ENCODE assay signal across 8 mouse cellular contexts in genomic region chr13:37453203-37453602, GRCm38 (mm10).
DNase-seq lines count a peak whose midpoint lies in the region; ATAC-seq and TF ChIP-seq lines count a peak whose summit lies in the region.

No protein-coding gene starts in this region.

- peak; percentile 97 for TF ChIP-seq EP300 in heart, adult 2 months (IDR thresholded peaks at IDR 0.05; ENCODE audit: insufficient read depth, low read depth, low read length)

- TF ChIP-seq CTCF in heart, adult 2 months (IDR thresholded peaks at IDR 0.05), result no peak; the same call in 1 of the 2 replicates
- peak; percentile 99 for TF ChIP-seq CTCF in kidney, adult 2 months (conservative IDR thresholded peaks at IDR 0.05; ENCODE audit: insufficient read depth, insufficient read length, low read depth, low read length)

- H3K79me2 ChIP-seq in heart, adult 2 months (replicated peaks; ENCODE audit: control insufficient read depth, insufficient read depth, low read length), result no peaks in the 10 kb centered on the region

- peaks cover 9% of the 10 kb centered on the region; the same call in 1 of the 2 replicates for H3K27me3 ChIP-seq in embryonic facial prominence, embryonic 10.5 days (replicated peaks; ENCODE audit: low read depth, poor library complexity, severe bottlenecking)
- H3K27me3 ChIP-seq in heart, adult 2 months (ENCODE audit: control insufficient read depth, insufficient read depth, low read length), result no peaks in the 10 kb centered on the region
- H3K27me3 ChIP-seq in kidney, adult 2 months (replicated peaks; ENCODE audit: control insufficient read depth, insufficient read depth, low read length), result no peaks in the 10 kb centered on the region
- no peaks in the 10 kb centered on the region for H3K27me3 ChIP-seq in limb, embryonic 13.5 days
- H3K27me3 ChIP-seq in midbrain, embryonic 15.5 days (replicated peaks), result 0 out of 2 replicates have a peak, but pooled peaks cover 6% of the 10 kb centered on the region

- peak; percentile 30; the same call in 1 of the 2 replicates for ATAC-seq in limb, embryonic 13.5 days (ENCODE audit: low FRiP score, low read depth)
- ATAC-seq in midbrain, embryonic 15.5 days (replicated peaks), result peak; percentile 58

- H3K4me1 ChIP-seq in embryonic facial prominence, embryonic 10.5 days, result peaks cover 36% of the 10 kb centered on the region
- H3K4me1 ChIP-seq in heart, adult 2 months (ENCODE audit: control insufficient read depth, insufficient read depth, low read length), result peaks cover 24% of the 10 kb centered on the region
- H3K4me1 ChIP-seq in kidney, adult 2 months (ENCODE audit: control insufficient read depth, insufficient read depth, low read length), result peaks cover 15% of the 10 kb centered on the region
- H3K4me1 ChIP-seq in limb, embryonic 13.5 days, result peaks cover 42% of the 10 kb centered on the region
- peaks cover 25% of the 10 kb centered on the region for H3K4me1 ChIP-seq in midbrain, embryonic 15.5 days

- peak overlapping the region; percentile 61 for H3K27ac ChIP-seq in embryonic facial prominence, embryonic 10.5 days (replicated peaks)
- H3K27ac ChIP-seq in heart, adult 2 months, result peak overlapping the region; percentile 80
- H3K27ac ChIP-seq in kidney, adult 2 months (ENCODE audit: insufficient read depth, low read depth, low read length), result no peak overlapping the region
- H3K27ac ChIP-seq in limb, embryonic 13.5 days, result no peak overlapping the region
- no peak overlapping the region for H3K27ac ChIP-seq in midbrain, embryonic 15.5 days

- H3K9ac ChIP-seq in heart, adult 2 months (ENCODE audit: low read depth, low read length), result peak overlapping the region; percentile 57
- no peak overlapping the region for H3K9ac ChIP-seq in limb, embryonic 13.5 days
- peak overlapping the region; percentile 4; the same call in 1 of the 2 replicates for H3K9ac ChIP-seq in midbrain, embryonic 15.5 days

- H3K4me2 ChIP-seq in limb, embryonic 13.5 days (replicated peaks), result peak overlapping the region; percentile 68
- H3K4me2 ChIP-seq in midbrain, embryonic 15.5 days, result peak overlapping the region; percentile 50

- peak overlapping the region; percentile 55 for H3K4me3 ChIP-seq in embryonic facial prominence, embryonic 10.5 days
- H3K4me3 ChIP-seq in heart, adult 2 months, result peak overlapping the region; percentile 9
- no peak overlapping the region for H3K4me3 ChIP-seq in kidney, adult 2 months (ENCODE audit: insufficient read depth, low read depth, low read length)
- no peak overlapping the region for H3K4me3 ChIP-seq in limb, embryonic 13.5 days
- no peak overlapping the region for H3K4me3 ChIP-seq in midbrain, embryonic 15.5 days

- H3K36me3 ChIP-seq in embryonic facial prominence, embryonic 10.5 days (replicated peaks), result no peaks in the 10 kb centered on the region
- no peaks in the 10 kb centered on the region for H3K36me3 ChIP-seq in heart, adult 2 months (ENCODE audit: control insufficient read depth, insufficient read depth, low read length)
- H3K36me3 ChIP-seq in kidney, adult 2 months (ENCODE audit: control insufficient read depth, insufficient read depth, low read length), result no peaks in the 10 kb centered on the region
- no peaks in the 10 kb centered on the region for H3K36me3 ChIP-seq in limb, embryonic 13.5 days
- H3K36me3 ChIP-seq in midbrain, embryonic 15.5 days (replicated peaks), result no peaks in the 10 kb centered on the region

- WGBS in embryonic facial prominence, embryonic 10.5 days, result 6% methylated on average over 13 of the region's 13 CpGs
- WGBS in heart, adult 2 months, result 3% methylated on average over 13 of the region's 13 CpGs
- WGBS in kidney, adult 2 months, result 5% methylated on average over 13 of the region's 13 CpGs
- 3% methylated on average over 13 of the region's 13 CpGs for WGBS in limb, embryonic 13.5 days
- 8% methylated on average over 13 of the region's 13 CpGs for WGBS in midbrain, embryonic 15.5 days

- peak; percentile 87 for DNase-seq in layer of hippocampus, adult 11-12 months (ENCODE audit: low spot score)
- no peak for DNase-seq in layer of hippocampus, adult 9-10 months (ENCODE audit: low spot score)
- peak; percentile 86 for DNase-seq in embryonic facial prominence, embryonic 10.5 days (ENCODE audit: low spot score)
- peak; percentile 83 to 89 for DNase-seq in heart, adult 2 months
- DNase-seq in kidney, adult 2 months, result peak; percentile 94
- peak; percentile 64 to 69 for DNase-seq in spleen, adult 18-20 months

- TF ChIP-seq POLR2A in heart, adult 2 months (IDR thresholded peaks at IDR 0.05; ENCODE audit: insufficient read depth, low read depth, low read length), result no peak
- TF ChIP-seq POLR2A in kidney, adult 2 months (IDR thresholded peaks at IDR 0.05; ENCODE audit: low read depth, low read length), result no peak

- intact Hi-C loops in heart, adult 2 months (cut with DNase I), result loop anchor here (1.0 to 5.0 kb wide), 2 partner anchors 19 to 489 kb away; no protein-coding TSS in a partner anchor

- H3K9me3 ChIP-seq in embryonic facial prominence, embryonic 10.5 days, result no peaks in the 10 kb centered on the region
- no peaks in the 10 kb centered on the region for H3K9me3 ChIP-seq in limb, embryonic 13.5 days
- 0 out of 2 replicates have a peak, but pooled peaks cover 4% of the 10 kb centered on the region for H3K9me3 ChIP-seq in midbrain, embryonic 15.5 days

Comparison
In these comparisons a context has a peak if more than half of its experiments do, and no peak if none do; other contexts are left out.
1. H3K27ac ChIP-seq: peak in embryonic facial prominence, embryonic 10.5 days (single experiment) and heart, adult 2 months (single experiment); none in kidney, adult 2 months (single experiment), limb, embryonic 13.5 days (single experiment) and midbrain, embryonic 15.5 days (single experiment).
2. H3K4me3 ChIP-seq: peak in embryonic facial prominence, embryonic 10.5 days (single experiment) and heart, adult 2 months (single experiment); none in kidney, adult 2 months (single experiment), limb, embryonic 13.5 days (single experiment) and midbrain, embryonic 15.5 days (single experiment).